Mouse (Mus musculus): Measurements from ENCODE around the gene Car12. TPM values are rescaled to one million over a fixed set of nuclear protein-coding genes. Genes with fewer than 3 reads are reported as not detected.

Car12 gene
- polyA plus RNA-seq (2012; ENCODE audit: low replicate concordance) = 0.06 and 0.14 TPM in 2 replicates

GRCm38 (mm10) chr9:66713135-66714021 is at the start of gene Car12:
Gene Car12 (plus strand): TSS chr9:66713686.

GRCm38 (mm10) chr9:66795464-66796324 is 82.2 kb downstream of the Car12 start, which contains the start of gene Aph1b:
Gene Aph1b (minus strand): TSS chr9:66795490.

GRCm38 (mm10) chr9:66796739-66797138 is 83.3 kb downstream of the Car12 start, which contains the start of gene Gm10647:
Gene Gm10647 (plus strand): TSS chr9:66797039.

Other genes with a start within 250 kb of the Car12 start
- 0.66 and 1.2 TPM in 2 replicates for gene Fbxl22, start 199.1 kb upstream of the Car12 start, polyA plus RNA-seq (2012; ENCODE audit: low replicate concordance)
- gene Usp3, start 120.5 kb upstream of the Car12 start, polyA plus RNA-seq (2012; ENCODE audit: low replicate concordance) = 16.1 and 22.5 TPM in 2 replicates
- 0.19 and 0.20 TPM in 2 replicates for gene Aph1b, start 81.8 kb downstream of the Car12 start, polyA plus RNA-seq (2012; ENCODE audit: low replicate concordance)
- gene Gm10647, start 83.4 kb downstream of the Car12 start, polyA plus RNA-seq (2012; ENCODE audit: low replicate concordance) = not detected in 2 replicates
- gene Aph1c, start 121.0 kb downstream of the Car12 start, polyA plus RNA-seq (2012; ENCODE audit: low replicate concordance) = 0.07 and 0.09 TPM in 2 replicates
- 1.2 and 9.5 TPM in 2 replicates for gene Rab8b, start 206.0 kb downstream of the Car12 start, polyA plus RNA-seq (2012; ENCODE audit: low replicate concordance)
- 17.5 and 78.8 TPM in 2 replicates for gene Rps27l, start 232.4 kb downstream of the Car12 start, polyA plus RNA-seq (2012; ENCODE audit: low replicate concordance)

Measured in leukemia stem cell, adult 10-12 weeks (primary cell).